Mouse (Mus musculus) left cerebral cortex, postnatal 10 days (tissue): Measurements from ENCODE around the gene Impg1. TPM values are rescaled to one million over a fixed set of nuclear protein-coding genes. Genes with fewer than 3 reads are reported as not detected.
"Not testable (repeated sequence)": the region's sequence is repeated elsewhere in the genome, so short reads cannot be mapped to it uniquely, and the experiment has no call there.

ENCODE experiments used
- DNase-seq, 2 experiments: peaks; one replicate each; pipeline ENCODE4 v3.0.0; 2021 to 2022; ENCODE audit warnings: low spot score in 2 of 2, mixed read lengths in 1 of 2; ENCODE audit errors: extremely low spot score in 1 of 2
- intact Hi-C: fragments of 180-260 bp; cut with DNase I; formaldehyde crosslinking; loops from one replicate; pipeline ENCODE4 v1.15.1; 2025
- total RNA-seq, 2 experiments: library from RNA; stranded (reverse); gene quantifications; 2 replicates each; pipeline ENCODE4 v1.2.3; 2021

The Impg1 gene
- total RNA-seq, 2 experiments from 2014 or later, result 0.30 to 0.45 TPM

GRCm38 (mm10) chr9:80351678-80352331, 113.5 kb downstream of the Impg1 start:
- DNase-seq, result no peak
- intact Hi-C loops, result no loop called here

DNA sequence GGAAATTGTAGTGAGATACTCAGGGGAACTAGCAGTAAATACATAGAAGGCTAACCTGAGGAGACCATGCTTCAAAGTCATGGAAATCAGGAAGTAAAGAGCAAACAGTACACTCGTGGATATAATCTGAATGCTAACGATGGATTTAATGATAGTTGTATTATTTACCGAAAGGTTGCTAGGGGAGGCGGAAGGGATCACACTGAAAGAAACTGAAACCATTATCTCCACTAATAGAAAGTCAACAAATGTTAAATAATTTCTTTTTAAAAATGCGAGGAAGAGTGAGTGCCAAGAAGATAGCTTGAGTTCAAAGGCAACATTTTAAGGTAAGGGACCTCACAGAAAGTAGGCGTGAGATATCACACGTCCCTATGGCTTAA, 114.0 kb downstream of the Impg1 start:
- intact Hi-C loops, result no loop called here
- DNase-seq, result no peak

- intact Hi-C loops, result no loop called here
- DNase-seq, result no peak
Observed at GRCm38 (mm10) chr9:80344451-80345000, 120.8 kb downstream of the Impg1 start.

GRCm38 (mm10) chr9:80342520-80342919, 122.8 kb downstream of the Impg1 start:
- intact Hi-C loops, result no loop called here

GRCm38 (mm10) chr9:80341756-80342155, 123.5 kb downstream of the Impg1 start:
- intact Hi-C loops, result no loop called here
- DNase-seq, result no peak

More at GRCm38 (mm10) chr9:80342520-80342919, 122.8 kb downstream of the Impg1 start:
- no peak for DNase-seq

DNA sequence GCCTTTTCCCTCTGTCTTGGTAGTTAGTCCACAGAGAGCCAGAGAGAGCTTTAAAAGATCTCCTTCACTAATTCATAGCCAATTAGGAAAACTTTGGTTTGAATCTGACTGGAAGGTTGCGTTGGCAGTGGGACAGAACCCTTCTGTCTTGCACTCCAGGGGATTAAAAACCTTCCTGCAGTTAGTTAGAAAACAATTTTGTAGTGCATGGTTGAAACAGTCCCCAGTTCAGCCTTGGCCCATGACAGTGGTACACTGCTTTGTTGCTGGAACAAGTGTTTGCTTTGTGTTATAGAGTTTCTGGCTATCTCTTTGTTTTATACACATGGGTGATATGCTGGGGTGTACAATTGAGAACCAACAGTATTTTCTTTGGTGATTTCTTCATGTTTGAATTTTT, 124.4 kb downstream of the Impg1 start:
- no peak for DNase-seq
- intact Hi-C loops, result no loop called here

DNA sequence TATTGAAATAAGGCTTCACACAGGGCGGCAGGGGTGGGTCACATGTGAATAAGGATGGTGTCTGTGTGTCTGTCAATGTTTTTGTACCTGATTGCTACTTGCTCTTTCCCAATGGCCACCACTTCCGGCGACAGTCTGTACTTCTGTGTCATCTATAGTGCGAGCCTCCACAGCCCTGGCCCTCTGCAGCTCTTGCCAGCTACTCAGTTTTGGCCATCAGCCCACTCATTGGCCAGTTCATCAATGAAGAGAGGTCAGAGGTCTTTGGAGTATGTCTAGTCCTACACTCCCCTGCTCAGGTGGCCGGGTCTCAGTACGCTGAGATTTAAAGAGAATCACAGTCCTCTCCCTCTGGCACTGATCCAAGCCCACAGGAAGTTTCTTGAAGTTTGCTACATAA, 127.3 kb downstream of the Impg1 start:
- intact Hi-C loops, result loop anchor here (10.0 kb wide), 1 partner anchor 1287 kb away; no protein-coding TSS in a partner anchor
- no peak for DNase-seq

GRCm38 (mm10) chr9:80335660-80336357, 129.5 kb downstream of the Impg1 start:
- no peak for DNase-seq
- intact Hi-C loops, result loop anchor here (10.0 kb wide), 1 partner anchor 1289 kb away; no protein-coding TSS in a partner anchor

DNA sequence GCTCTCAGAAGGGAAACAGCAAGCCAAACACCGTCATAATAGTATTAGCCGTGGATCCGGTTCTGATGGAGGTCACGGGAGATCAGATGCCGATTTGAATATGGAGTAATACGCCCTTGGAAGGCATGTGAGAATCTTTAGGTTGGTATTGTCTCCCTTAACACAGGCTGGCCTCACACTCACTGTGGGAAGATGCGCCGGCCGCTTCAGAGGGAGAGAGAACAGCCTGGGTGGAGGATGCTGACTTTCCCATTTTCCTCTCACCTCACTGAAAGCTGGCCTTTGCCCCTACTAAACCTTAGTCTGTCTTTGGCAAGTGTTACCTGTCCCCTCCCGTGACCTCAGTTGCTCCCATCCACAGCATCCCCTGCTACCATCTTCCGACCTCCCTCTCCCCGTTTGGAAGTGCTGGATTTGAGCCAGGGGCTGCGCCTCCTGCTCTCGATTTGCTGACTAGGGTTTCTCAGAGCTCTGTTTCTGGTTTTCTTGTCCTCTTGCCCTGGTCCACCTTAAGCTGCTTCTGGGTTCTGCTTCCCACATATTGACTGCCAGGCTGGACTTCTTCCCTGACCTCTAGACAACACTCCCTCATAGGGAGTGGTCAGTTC, 131.2 kb downstream of the Impg1 start:
- DNase-seq, result peak in 1 of 2 experiments; percentile 29
- intact Hi-C loops, result loop anchor here (10.0 kb wide), 1 partner anchor 1291 kb away; no protein-coding TSS in a partner anchor

- no peak for DNase-seq
- intact Hi-C loops, result loop anchor here (10.0 kb wide), 1 partner anchor 1291 kb away; no protein-coding TSS in a partner anchor
Observed at GRCm38 (mm10) chr9:80333466-80333865, 131.8 kb downstream of the Impg1 start.

- DNase-seq, result peak; percentile 58 to 62
- intact Hi-C loops, result loop anchor here (10.0 kb wide), 1 partner anchor 1293 kb away; no protein-coding TSS in a partner anchor
Observed at GRCm38 (mm10) chr9:80332153-80332552, 133.1 kb downstream of the Impg1 start.

DNA sequence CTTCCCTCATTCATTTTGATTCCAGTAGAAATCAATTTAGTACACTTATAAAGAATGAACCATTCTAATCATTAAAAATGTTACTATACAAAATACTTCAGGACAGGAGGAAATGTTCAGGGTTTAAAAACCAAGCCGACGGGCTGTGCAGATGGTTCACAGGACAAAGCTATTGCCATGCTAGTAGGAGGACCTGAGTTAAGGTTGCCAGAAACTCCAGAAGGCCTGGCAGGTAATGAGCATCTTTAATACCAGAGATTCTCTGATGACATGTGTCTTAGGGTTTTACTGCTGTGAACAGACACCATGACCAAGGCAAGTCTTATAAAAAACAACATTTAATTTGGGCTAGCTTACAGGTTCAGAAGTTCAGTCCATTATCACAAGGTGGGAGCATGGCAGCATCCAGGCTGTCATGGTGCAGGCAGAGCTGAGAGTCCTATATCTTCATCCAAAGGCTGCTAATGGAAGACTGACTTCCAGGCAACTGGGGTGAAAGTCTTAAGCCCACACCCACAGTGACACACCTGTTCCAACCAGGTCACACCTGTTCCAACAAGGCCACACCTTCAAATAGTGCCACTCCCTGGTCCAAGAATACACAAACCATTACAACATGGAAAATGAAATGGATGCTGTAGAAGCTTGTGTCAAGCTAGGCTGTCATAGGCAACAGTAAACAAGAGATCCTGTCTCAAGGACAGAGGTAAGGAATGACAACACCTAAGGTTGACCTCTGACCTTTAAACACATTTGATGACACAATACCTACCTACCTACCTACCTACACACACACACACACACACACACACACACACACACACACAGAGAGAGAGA, 144.0 kb downstream of the Impg1 start:
- intact Hi-C loops, DNase-seq: not testable (repeated sequence)

DNA sequence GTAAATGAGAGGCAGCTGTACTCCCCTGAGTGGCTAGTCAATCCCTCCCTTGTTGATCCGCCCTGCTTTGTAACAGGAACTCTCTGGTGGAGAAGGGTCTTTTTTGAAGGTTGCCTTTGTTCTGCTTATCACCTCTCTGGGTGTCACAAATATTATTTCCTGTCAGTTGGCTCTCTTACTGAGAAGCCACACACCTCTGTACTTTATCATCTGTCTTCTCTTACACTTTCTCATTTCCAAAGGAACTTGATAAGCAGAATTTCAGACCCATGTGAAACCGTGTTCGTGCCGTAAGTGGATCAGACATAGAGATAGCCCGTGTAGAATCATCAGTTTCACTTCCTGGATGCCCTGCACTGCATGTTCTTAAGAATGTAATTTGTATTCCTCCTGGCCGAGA, 147.3 kb downstream of the Impg1 start:
- intact Hi-C loops, result no loop called here
- no peak for DNase-seq

DNA sequence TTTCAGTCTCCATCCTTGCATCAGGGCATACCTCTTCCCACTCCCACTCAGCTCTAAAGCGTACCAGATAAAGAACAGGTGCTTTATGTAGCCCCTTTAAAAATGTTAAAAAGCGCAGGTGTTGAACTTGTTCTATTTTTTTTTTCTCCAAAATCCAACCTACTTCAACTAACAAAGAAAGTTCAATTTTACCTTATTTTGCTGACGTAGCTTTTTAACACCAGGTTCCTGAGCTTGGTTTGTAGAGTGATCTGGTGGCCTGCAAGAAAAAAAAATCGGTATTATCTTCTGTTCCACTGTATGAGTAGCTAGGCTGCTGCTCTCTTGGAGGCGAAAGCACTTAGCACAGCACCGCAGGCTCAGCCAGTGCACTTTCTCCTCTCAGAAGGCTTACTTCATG, 149.4 kb downstream of the Impg1 start:
- DNase-seq, result no peak
- intact Hi-C loops, result no loop called here

DNA sequence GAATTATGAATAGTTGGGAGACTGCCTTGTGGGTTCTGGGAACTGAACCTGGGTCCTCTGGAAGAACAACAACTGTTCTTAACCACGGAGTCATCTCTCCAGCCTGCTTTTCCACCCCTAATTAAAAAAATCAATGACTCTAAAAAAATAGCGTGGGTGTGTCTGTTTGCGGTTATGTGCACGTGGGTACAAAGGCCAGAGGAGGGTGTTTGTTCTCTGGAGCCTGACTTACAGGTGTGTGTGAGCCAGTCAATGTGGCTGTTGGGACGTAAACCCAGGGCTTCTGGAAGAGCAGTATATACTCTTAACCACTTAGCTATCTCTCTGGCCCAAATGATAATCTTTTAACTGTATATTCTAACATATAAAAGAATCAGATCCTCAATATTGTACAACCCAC, 151.7 kb downstream of the Impg1 start:
- DNase-seq, result no peak
- intact Hi-C loops, result no loop called here

GRCm38 (mm10) chr9:80307629-80308028, 157.7 kb downstream of the Impg1 start:
- no peak for DNase-seq

GRCm38 (mm10) chr9:80306853-80307252, 158.4 kb downstream of the Impg1 start:
- intact Hi-C loops, result loop anchor here (10.0 kb wide), 1 partner anchor 1328 kb away; the partner anchor contains the start of gene Htr1b
- DNase-seq, result peak in 1 of 2 experiments; percentile 29

More at GRCm38 (mm10) chr9:80307629-80308028, 157.7 kb downstream of the Impg1 start:
- intact Hi-C loops, result loop anchor here (10.0 kb wide), 1 partner anchor 1327 kb away; the partner anchor contains the start of gene Htr1b

DNA sequence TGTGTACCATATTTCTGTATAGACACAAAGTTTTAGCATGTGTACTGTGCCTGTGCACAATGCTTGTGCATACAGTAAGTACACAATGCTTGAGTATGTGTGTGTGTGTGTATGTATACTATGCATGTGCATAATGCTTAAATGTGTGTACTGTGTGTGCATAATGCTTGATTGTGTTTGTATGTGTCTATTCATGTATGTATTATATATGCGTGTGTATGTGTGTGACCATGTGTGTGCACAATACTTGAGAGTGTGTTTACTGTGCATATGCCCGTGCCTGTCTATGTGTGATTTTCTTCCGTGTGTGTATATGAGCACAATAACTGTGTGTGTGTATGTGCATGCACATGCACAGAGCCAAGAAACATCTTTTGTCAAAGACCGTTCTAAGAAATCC, 158.9 kb downstream of the Impg1 start:
- intact Hi-C loops, result loop anchor here (10.0 kb wide), 1 partner anchor 1328 kb away; the partner anchor contains the start of gene Htr1b
- DNase-seq, result no peak
